Mouse (Mus musculus): ENCODE results near the gene Psen1. TPM values are rescaled to one million over a fixed set of nuclear protein-coding genes. Genes with fewer than 3 reads are reported as not detected.

Psen1 gene
- total and polyA plus RNA-seq, 2 experiments from 2014 or later, result 27.6 to 29.9 TPM

- DNase-seq (ENCODE audit: low spot score), result no peak
- Histone ChIP-seq H3K4me1 (ENCODE audit: control insufficient read depth, insufficient read depth) (no peaks in the 10 kb centered on the region), H3K27me3 (ENCODE audit: control insufficient read depth, insufficient read depth, low read length) (0 out of 2 replicates have a peak, but pooled peaks cover 7% of the 10 kb centered on the region), H3K36me3 (replicated peaks; ENCODE audit: control insufficient read depth, insufficient read depth, low read length) (no peaks in the 10 kb centered on the region), H3K9ac (replicated peaks; ENCODE audit: low read depth, low read length) (no peak overlapping the region), H3K4me2 (ENCODE audit: low read depth, low read length) (no peak overlapping the region), H3K9me3 (replicated peaks; ENCODE audit: control insufficient read depth, low read length) (no peaks in the 10 kb centered on the region), H3K4me3 (ENCODE audit: low read depth, low read length) (no peak overlapping the region), H3K27ac (ENCODE audit: low read depth) (no peak overlapping the region)
- TF ChIP-seq EP300 (IDR thresholded peaks at IDR 0.05; ENCODE audit: low read depth) (no peak), CTCF (IDR thresholded peaks at IDR 0.05; ENCODE audit: low read depth) (no peak)
- no peak for ATAC-seq (ENCODE audit: insufficient read depth, low read depth)
- whole genome bisulfite sequencing, result 88% methylated on average over 2 of the region's 2 CpGs
Measured at GRCm38 (mm10) chr12:83760201-83760600, 72.2 kb downstream of the Psen1 start.

- Histone ChIP-seq H3K36me3 (replicated peaks; ENCODE audit: control insufficient read depth, insufficient read depth, low read length) (no peaks in the 10 kb centered on the region), H3K27ac (ENCODE audit: low read depth) (0 out of 2 replicates have a peak overlapping the region, but pooled peaks have one; percentile 35), H3K4me2 (ENCODE audit: low read depth, low read length) (peak overlapping the region; percentile 71; the same call in 1 of the 2 replicates), H3K9me3 (replicated peaks; ENCODE audit: control insufficient read depth, low read length) (no peaks in the 10 kb centered on the region), H3K4me1 (ENCODE audit: control insufficient read depth, insufficient read depth) (no peaks in the 10 kb centered on the region), H3K4me3 (ENCODE audit: low read depth, low read length) (no peak overlapping the region), H3K27me3 (ENCODE audit: control insufficient read depth, insufficient read depth, low read length) (0 out of 2 replicates have a peak, but pooled peaks cover 7% of the 10 kb centered on the region), H3K9ac (replicated peaks; ENCODE audit: low read depth, low read length) (no peak overlapping the region)
- 49% methylated on average over 4 of the region's 4 CpGs for WGBS
- DNase-seq (ENCODE audit: low spot score) (no peak), ATAC-seq (ENCODE audit: insufficient read depth, low read depth) (no peak)
- TF ChIP-seq EP300 (IDR thresholded peaks at IDR 0.05; ENCODE audit: low read depth) (no peak), CTCF (IDR thresholded peaks at IDR 0.05; ENCODE audit: low read depth) (no peak)
Measured at GRCm38 (mm10) chr12:83762706-83763105, 74.8 kb downstream of the Psen1 start.

- WGBS, result 4% methylated on average over 31 of the region's 31 CpGs
- Histone ChIP-seq H3K9me3 (replicated peaks; ENCODE audit: control insufficient read depth, low read length) (no peaks in the 10 kb centered on the region), H3K4me2 (ENCODE audit: low read depth, low read length) (peak within 1 kb of the TSS; percentile 71), H3K27ac (ENCODE audit: low read depth) (0 out of 2 replicates have a peak within 1 kb of the TSS, but pooled peaks have one; percentile 35), H3K36me3 (replicated peaks; ENCODE audit: control insufficient read depth, insufficient read depth, low read length) (no peaks in the 10 kb centered on the region), H3K9ac (replicated peaks; ENCODE audit: low read depth, low read length) (peak within 1 kb of the TSS; percentile 14; the same call in 1 of the 2 replicates), H3K27me3 (ENCODE audit: control insufficient read depth, insufficient read depth, low read length) (0 out of 2 replicates have a peak, but pooled peaks cover 7% of the 10 kb centered on the region), H3K4me1 (ENCODE audit: control insufficient read depth, insufficient read depth) (no peaks in the 10 kb centered on the region), H3K4me3 (ENCODE audit: low read depth, low read length) (peak within 1 kb of the TSS; percentile 42)
- TF ChIP-seq EP300 (IDR thresholded peaks at IDR 0.05; ENCODE audit: low read depth), result no peak
- TF ChIP-seq CTCF (IDR thresholded peaks at IDR 0.05; ENCODE audit: low read depth), result no peak
- ATAC-seq (ENCODE audit: insufficient read depth, low read depth), result peak; percentile 24; the same call in 1 of the 2 replicates
- no peak for DNase-seq (ENCODE audit: low spot score)
Measured at GRCm38 (mm10) chr12:83763311-83764043, 75.5 kb downstream of the Psen1 start, which contains the start of gene Papln. Papln (plus strand) TSS chr12:83763634.

- TF ChIP-seq EP300 (IDR thresholded peaks at IDR 0.05; ENCODE audit: low read depth), result no peak
- TF ChIP-seq CTCF (IDR thresholded peaks at IDR 0.05; ENCODE audit: low read depth), result no peak
- DNase-seq (ENCODE audit: low spot score) (no peak), ATAC-seq (ENCODE audit: insufficient read depth, low read depth) (no peak)
- peak overlapping the region; percentile 14; the same call in 1 of the 2 replicates for H3K9ac ChIP-seq (replicated peaks; ENCODE audit: low read depth, low read length)
- 0 out of 2 replicates have a peak, but pooled peaks cover 7% of the 10 kb centered on the region for H3K27me3 ChIP-seq (ENCODE audit: control insufficient read depth, insufficient read depth, low read length)
- peak overlapping the region; percentile 71 for H3K4me2 ChIP-seq (ENCODE audit: low read depth, low read length)
- no peak overlapping the region for H3K27ac ChIP-seq (ENCODE audit: low read depth)
- H3K4me1 ChIP-seq (ENCODE audit: control insufficient read depth, insufficient read depth), result no peaks in the 10 kb centered on the region
- no peaks in the 10 kb centered on the region for H3K9me3 ChIP-seq (replicated peaks; ENCODE audit: control insufficient read depth, low read length)
- H3K36me3 ChIP-seq (replicated peaks; ENCODE audit: control insufficient read depth, insufficient read depth, low read length), result no peaks in the 10 kb centered on the region
- peak overlapping the region; percentile 42 for H3K4me3 ChIP-seq (ENCODE audit: low read depth, low read length)
- WGBS, result 4% methylated on average over 14 of the region's 14 CpGs
Measured at GRCm38 (mm10) chr12:83764044-83764365, 76.1 kb downstream of the Psen1 start.

GRCm38 (mm10) chr12:83764519-83764918 is 76.6 kb downstream of the Psen1 start:
- Histone ChIP-seq H3K9ac (replicated peaks; ENCODE audit: low read depth, low read length) (no peak overlapping the region), H3K4me3 (ENCODE audit: low read depth, low read length) (peak overlapping the region; percentile 42; the same call in 1 of the 2 replicates), H3K4me2 (ENCODE audit: low read depth, low read length) (peak overlapping the region; percentile 71), H3K4me1 (ENCODE audit: control insufficient read depth, insufficient read depth) (no peaks in the 10 kb centered on the region), H3K27me3 (ENCODE audit: control insufficient read depth, insufficient read depth, low read length) (0 out of 2 replicates have a peak, but pooled peaks cover 7% of the 10 kb centered on the region), H3K9me3 (replicated peaks; ENCODE audit: control insufficient read depth, low read length) (no peaks in the 10 kb centered on the region), H3K36me3 (replicated peaks; ENCODE audit: control insufficient read depth, insufficient read depth, low read length) (no peaks in the 10 kb centered on the region), H3K27ac (ENCODE audit: low read depth) (no peak overlapping the region)
- TF ChIP-seq CTCF (IDR thresholded peaks at IDR 0.05; ENCODE audit: low read depth) (no peak), EP300 (IDR thresholded peaks at IDR 0.05; ENCODE audit: low read depth) (no peak)
- 76% methylated on average over 10 of the region's 10 CpGs for WGBS
- ATAC-seq (ENCODE audit: insufficient read depth, low read depth) (no peak), DNase-seq (ENCODE audit: low spot score) (no peak)

All from heart, postnatal 0 days (tissue).